Mouse (Mus musculus) forebrain, embryonic 16.5 days (tissue): Measurements from ENCODE around the gene Naa40. TPM values are rescaled to one million over a fixed set of nuclear protein-coding genes. Genes with fewer than 3 reads are reported as not detected.

Experiments
- ATAC-seq: fragments of 200-750 bp; cut with Nextera tagmentation; 2 replicates; pipeline ENCODE4 v1.8.0; 2017; ENCODE audit warnings: mild to moderate bottlenecking, moderate library complexity
- H3K27ac ChIP-seq: fragments of 300-500 bp; sonication (generic); 2 replicates; pipeline ENCODE4 v1.5.1; 2014; ENCODE audit warnings: low read length, control low read depth
- H3K27me3 ChIP-seq: fragments of 300-500 bp; sonication (generic); replicated peaks from 2 replicates; pipeline ENCODE4 v1.6.1; 2014; ENCODE audit warnings: low read length; ENCODE audit not compliant: control insufficient read depth, insufficient read depth
- H3K36me3 ChIP-seq: fragments of 300-500 bp; sonication (generic); 2 replicates; pipeline ENCODE4 v1.6.1; 2014; ENCODE audit not compliant: control insufficient read depth, insufficient read depth
- H3K4me1 ChIP-seq: fragments of 300-500 bp; sonication (generic); replicated peaks from 2 replicates; pipeline ENCODE4 v1.6.1; 2014; ENCODE audit warnings: low read length; ENCODE audit not compliant: control insufficient read depth, insufficient read depth
- H3K4me2 ChIP-seq: fragments of 300-500 bp; sonication (generic); 2 replicates; pipeline ENCODE4 v1.6.1; 2014; ENCODE audit warnings: mild to moderate bottlenecking, low read length, control low read depth
- H3K4me3 ChIP-seq: fragments of 300-500 bp; sonication (generic); replicated peaks from 2 replicates; pipeline ENCODE4 v1.5.1; 2014; ENCODE audit warnings: mild to moderate bottlenecking, low read length, control low read depth
- H3K9ac ChIP-seq: fragments of 300-500 bp; sonication (generic); replicated peaks from 2 replicates; pipeline ENCODE4 v1.6.1; 2014; ENCODE audit warnings: low read depth, low read length, control low read depth
- H3K9me3 ChIP-seq: fragments of 300-500 bp; sonication (generic); 2 replicates; pipeline ENCODE4 v1.6.1; 2016; ENCODE audit warnings: low read length; ENCODE audit not compliant: control insufficient read depth
- WGBS: fragments of 180-500 bp; shearing (Covaris S2); extraction: QIAGEN DNeasy Blood & Tissue Kit; methylation state at CpG from one replicate; pipeline ENCODE4 v1.1.7; 2014; 5-methylcytosine and 5-hydroxymethylcytosine counted together
- polyA plus RNA-seq: library from polyadenylated mRNA; unstranded; fragments of >200 nt; fragmentation: Nextera tagmentation; extraction: Ambion mirVana; gene quantifications from 2 replicates; pipeline ENCODE4 v1.2.1, GENCODE M21; 2015

Gene Naa40
- 67.3 and 74.7 TPM in 2 replicates for polyA plus RNA-seq

GRCm38 (mm10) chr19:7240782-7241690 is at the start of gene Naa40:
Gene Naa40, minus strand, starts transcription at chr19:7241183.
- peak within 1 kb of the TSS; percentile 80 for H3K27ac ChIP-seq
- peak within 1 kb of the TSS; percentile 76 for H3K9ac ChIP-seq
- peaks cover 18% of the 10 kb centered on the region for H3K4me1 ChIP-seq
- no peaks in the 10 kb centered on the region for H3K36me3 ChIP-seq
- WGBS = 0% methylated on average over 80 of the region's 80 CpGs
- H3K9me3 ChIP-seq = no peaks in the 10 kb centered on the region
- H3K4me2 ChIP-seq = peak within 1 kb of the TSS; percentile 92
- H3K27me3 ChIP-seq = no peaks in the 10 kb centered on the region
- H3K4me3 ChIP-seq = peak within 1 kb of the TSS; percentile 80
- ATAC-seq = peak; percentile 97

DNA sequence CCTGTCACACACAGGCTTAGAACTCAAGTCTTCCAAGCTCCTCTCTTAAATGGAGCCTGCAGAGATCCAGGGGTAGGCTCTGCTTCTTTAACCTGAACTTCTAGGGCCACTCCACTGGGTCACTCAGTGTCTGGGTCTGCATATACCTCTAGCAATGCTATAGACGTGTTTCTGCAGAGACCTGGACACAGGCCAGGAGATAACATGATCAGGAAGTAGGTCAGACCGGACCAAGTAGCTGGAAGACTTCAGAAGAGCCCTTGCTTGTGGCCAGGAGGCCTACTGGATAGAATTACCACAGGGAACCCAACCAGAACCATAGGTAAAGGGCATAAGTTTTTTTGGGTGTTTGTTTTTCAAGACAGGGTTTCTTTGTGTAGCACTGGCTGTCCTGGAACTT is 48.8 kb upstream of the Naa40 start:
- Histone ChIP-seq H3K9ac (no peak overlapping the region), H3K4me1 (peaks cover 6% of the 10 kb centered on the region; the same call in 1 of the 2 replicates), H3K4me3 (no peak overlapping the region), H3K9me3 (no peaks in the 10 kb centered on the region), H3K36me3 (peaks cover 7% of the 10 kb centered on the region), H3K27me3 (no peaks in the 10 kb centered on the region), H3K4me2 (no peak overlapping the region), H3K27ac (no peak overlapping the region)
- WGBS = 59% methylated on average over 2 of the region's 2 CpGs
- no peak for ATAC-seq

GRCm38 (mm10) chr19:7288288-7288687 is 47.3 kb upstream of the Naa40 start:
- no peaks in the 10 kb centered on the region for H3K27me3 ChIP-seq
- H3K4me2 ChIP-seq = no peak overlapping the region
- whole genome bisulfite sequencing = 78% methylated on average over 3 of the region's 3 CpGs
- ATAC-seq = no peak
- H3K9ac ChIP-seq = no peak overlapping the region
- peaks cover 6% of the 10 kb centered on the region; the same call in 1 of the 2 replicates for H3K4me1 ChIP-seq
- no peak overlapping the region for H3K27ac ChIP-seq
- H3K36me3 ChIP-seq = peaks cover 13% of the 10 kb centered on the region
- H3K9me3 ChIP-seq = no peaks in the 10 kb centered on the region
- no peak overlapping the region for H3K4me3 ChIP-seq

- no peak overlapping the region for H3K4me2 ChIP-seq
- peaks cover 26% of the 10 kb centered on the region for H3K36me3 ChIP-seq
- H3K4me3 ChIP-seq = no peak overlapping the region
- H3K27ac ChIP-seq = no peak overlapping the region
- ATAC-seq = no peak
- 91% methylated on average over 12 of the region's 12 CpGs for WGBS
- H3K27me3 ChIP-seq = no peaks in the 10 kb centered on the region
- no peak overlapping the region for H3K9ac ChIP-seq
- peaks cover under 1% of the 10 kb centered on the region; the same call in 1 of the 2 replicates for H3K4me1 ChIP-seq
- H3K9me3 ChIP-seq = no peaks in the 10 kb centered on the region
Observed at GRCm38 (mm10) chr19:7286563-7287315, 45.8 kb upstream of the Naa40 start.

- 87% methylated on average over 18 of the region's 18 CpGs for WGBS
- H3K9me3 ChIP-seq = no peaks in the 10 kb centered on the region
- peaks cover 22% of the 10 kb centered on the region for H3K36me3 ChIP-seq
- H3K9ac ChIP-seq = no peak overlapping the region
- H3K27ac ChIP-seq = no peak overlapping the region
- H3K27me3 ChIP-seq = no peaks in the 10 kb centered on the region
- no peak overlapping the region for H3K4me2 ChIP-seq
- H3K4me1 ChIP-seq = peaks cover 18% of the 10 kb centered on the region
- no peak overlapping the region for H3K4me3 ChIP-seq
- ATAC-seq = no peak
Observed at GRCm38 (mm10) chr19:7280557-7281330, 39.8 kb upstream of the Naa40 start.

- H3K36me3 ChIP-seq = peaks cover 19% of the 10 kb centered on the region
- no peak overlapping the region for H3K4me2 ChIP-seq
- ATAC-seq = no peak
- no peaks in the 10 kb centered on the region for H3K9me3 ChIP-seq
- H3K4me3 ChIP-seq = no peak overlapping the region
- H3K27ac ChIP-seq = no peak overlapping the region
- 46% methylated on average over 6 of the region's 6 CpGs for WGBS
- H3K9ac ChIP-seq = no peak overlapping the region
- H3K27me3 ChIP-seq = no peaks in the 10 kb centered on the region
- peaks cover 34% of the 10 kb centered on the region for H3K4me1 ChIP-seq
Observed at GRCm38 (mm10) chr19:7279114-7279513, 38.1 kb upstream of the Naa40 start.

DNA sequence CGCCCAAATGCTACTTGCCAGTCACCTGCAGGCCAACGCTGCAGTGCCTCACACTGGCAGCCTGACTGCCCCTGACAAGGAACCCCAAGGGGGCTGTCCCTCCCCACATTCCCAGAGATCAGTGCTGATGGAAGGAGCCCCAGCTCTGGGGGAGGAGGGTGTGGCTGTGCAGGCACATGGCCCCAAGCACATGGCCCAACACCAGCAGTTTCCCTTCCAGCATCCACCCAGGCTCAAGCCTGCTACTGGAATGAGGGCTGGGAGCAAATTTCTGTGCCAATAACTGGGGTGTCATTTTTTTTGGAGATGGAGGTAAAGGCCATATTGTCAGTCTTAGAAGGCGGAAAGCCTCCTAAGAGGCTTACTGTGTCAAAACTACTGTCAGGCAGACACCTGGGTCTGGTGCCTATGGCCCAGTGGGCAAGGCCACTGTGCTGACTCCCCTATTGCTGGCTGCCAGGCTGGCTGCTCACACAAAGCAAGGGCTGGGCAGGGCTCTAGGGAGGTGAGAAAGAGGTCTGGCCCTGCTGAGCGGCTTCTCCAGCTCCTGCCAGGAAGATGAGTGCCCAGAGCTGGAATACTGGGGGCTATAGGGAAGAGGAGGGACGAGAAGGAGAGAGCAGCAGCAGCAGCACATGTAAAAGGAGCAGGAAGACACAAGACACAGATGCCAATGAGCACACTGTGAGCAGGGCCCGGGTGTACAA is 37.4 kb upstream of the Naa40 start:
- Histone ChIP-seq H3K27me3 (no peaks in the 10 kb centered on the region), H3K4me3 (no peak overlapping the region), H3K4me2 (no peak overlapping the region), H3K9me3 (no peaks in the 10 kb centered on the region), H3K27ac (peak overlapping the region; percentile 21; the same call in 1 of the 2 replicates), H3K4me1 (peaks cover 37% of the 10 kb centered on the region), H3K9ac (no peak overlapping the region), H3K36me3 (peaks cover 25% of the 10 kb centered on the region)
- 74% methylated on average over 6 of the region's 6 CpGs for WGBS
- no peak for ATAC-seq

DNA sequence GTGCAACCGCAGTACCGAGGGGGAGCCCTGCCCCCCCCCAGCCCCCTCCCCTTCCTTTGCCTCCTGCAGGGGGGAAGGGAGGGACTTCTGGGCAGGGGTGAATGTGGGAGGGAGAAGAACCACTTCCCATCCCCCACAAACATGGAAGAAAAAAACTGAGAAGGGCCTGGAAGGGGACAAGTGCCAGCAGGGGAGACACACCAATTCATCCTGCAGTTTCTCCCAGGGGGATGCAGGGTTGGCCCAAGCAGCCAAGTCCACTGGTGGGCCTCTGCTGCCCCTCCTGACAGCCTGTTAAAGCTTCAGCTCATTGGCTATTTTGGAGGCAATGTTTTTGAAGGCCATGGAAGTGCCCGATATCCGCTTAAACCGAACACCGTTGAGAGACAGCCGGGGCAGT is 35.8 kb upstream of the Naa40 start:
- Histone ChIP-seq H3K27me3 (no peaks in the 10 kb centered on the region), H3K27ac (peak overlapping the region; percentile 86), H3K9me3 (no peaks in the 10 kb centered on the region), H3K4me1 (peaks cover 48% of the 10 kb centered on the region), H3K4me2 (no peak overlapping the region), H3K36me3 (peaks cover 20% of the 10 kb centered on the region), H3K9ac (peak overlapping the region; percentile 27; the same call in 1 of the 2 replicates), H3K4me3 (no peak overlapping the region)
- ATAC-seq = no peak
- 67% methylated on average over 7 of the region's 7 CpGs for WGBS
